Mouse (Mus musculus) brain, embryonic 14.5 days (tissue): ENCODE data around the gene Mapk10.

Experiments used
- CTCF ChIP-seq: fragments of 200-500 bp; IDR thresholded peaks from 2 replicates; pipeline ENCODE4 v1.5.1; 2012; ENCODE audit warnings: inconsistent platforms, mild to moderate bottlenecking, moderate library complexity, borderline replicate concordance; ENCODE audit not compliant: insufficient read depth, insufficient read length; ENCODE audit errors: extremely low read depth
- POLR2A ChIP-seq: fragments of 200-500 bp; IDR thresholded peaks from 2 replicates; pipeline ENCODE4 v1.6.1; 2012; ENCODE audit warnings: mild to moderate bottlenecking, inconsistent platforms, borderline replicate concordance; ENCODE audit not compliant: poor library complexity, insufficient read depth, insufficient read length, severe bottlenecking; ENCODE audit errors: extremely low read depth

DNA sequence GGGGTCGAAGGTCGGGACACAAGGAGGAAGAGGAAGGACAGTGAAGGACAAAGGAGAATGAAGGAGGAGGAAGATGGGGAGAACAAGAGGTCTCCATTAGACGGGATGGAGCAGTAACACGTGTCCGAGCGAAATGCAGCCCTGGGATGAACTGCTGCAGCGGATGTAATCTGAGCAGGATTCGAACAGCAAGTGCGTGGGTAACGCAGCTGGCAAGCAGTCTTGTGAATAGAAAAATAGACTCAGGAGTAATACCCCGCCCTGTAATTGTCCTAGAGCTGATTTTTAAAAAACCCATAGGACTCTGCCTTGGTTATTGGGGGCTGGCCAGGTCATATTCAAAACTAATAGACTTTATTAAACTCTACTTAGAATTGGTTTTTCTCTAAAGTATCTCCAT lies 213.2 kb downstream of the Mapk10 start:
- no peak for TF ChIP-seq CTCF
- no peak for TF ChIP-seq POLR2A
